Mouse (Mus musculus) cerebral cortex, adult 2 months (tissue): ENCODE results near the gene Zfyve16.

ENCODE experiments used
- WGBS: fragments of 180-500 bp; shearing (Covaris S2); methylation state at CpG from one replicate; pipeline ENCODE4 v1.1.7; 2018; 5-methylcytosine and 5-hydroxymethylcytosine counted together

Gene Zfyve16

GRCm38 (mm10) chr13:92530721-92531211 is at the start of gene Zfyve16:
TSS of gene Zfyve16 (minus strand) at chr13:92530868.
- under 1% methylated on average over 46 of the region's 46 CpGs for whole genome bisulfite sequencing

DNA sequence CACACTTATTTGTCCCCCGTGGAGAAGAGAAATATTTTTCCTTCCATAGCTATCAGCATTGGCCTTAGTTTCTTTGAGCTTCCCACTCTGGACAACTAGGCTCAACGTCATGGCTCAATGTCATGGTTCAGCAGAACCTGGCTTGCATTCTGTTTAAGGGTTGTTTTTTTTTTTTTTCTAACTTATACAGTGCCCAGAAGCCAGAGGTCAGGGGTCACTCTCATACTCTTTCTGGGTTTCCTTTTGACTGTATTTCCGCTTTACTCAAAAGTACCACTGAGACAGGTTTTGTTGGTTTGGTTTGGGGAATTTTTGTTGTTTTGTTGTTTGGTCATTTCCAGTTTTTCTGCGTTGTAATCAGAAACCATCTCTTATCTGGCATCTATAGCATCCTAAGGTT is 47.5 kb upstream of the Zfyve16 start:
- WGBS = 82% methylated on average over 4 of the region's 4 CpGs

DNA sequence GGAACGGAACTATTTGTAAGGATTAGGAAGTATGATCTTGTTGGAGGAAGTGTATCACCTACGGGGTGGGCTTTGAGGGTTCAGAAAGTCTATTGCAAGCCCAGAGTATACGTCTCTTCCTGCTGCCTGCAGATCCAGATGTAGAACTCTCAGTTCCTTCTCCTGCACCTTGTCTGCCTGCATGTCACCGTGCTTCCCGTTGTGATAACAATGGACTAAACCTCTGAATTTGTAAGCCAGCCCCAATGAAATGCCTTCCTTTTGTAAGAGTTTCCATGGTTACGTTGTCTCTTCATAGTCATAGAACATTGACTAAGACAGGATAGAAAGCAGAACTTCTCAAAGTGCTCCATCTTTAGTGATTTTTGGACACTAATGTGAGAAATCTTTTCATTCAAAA is 46.0 kb upstream of the Zfyve16 start:
- 56% methylated on average over 6 of the region's 6 CpGs for WGBS

GRCm38 (mm10) chr13:92576072-92576471 is 45.4 kb upstream of the Zfyve16 start, which contains the start of gene Spz1:
TSS of gene Spz1 (minus strand) at chr13:92576172.

GRCm38 (mm10) chr13:92559429-92559828 is 28.8 kb upstream of the Zfyve16 start:
- 61% methylated on average over 5 of the region's 5 CpGs for WGBS

DNA sequence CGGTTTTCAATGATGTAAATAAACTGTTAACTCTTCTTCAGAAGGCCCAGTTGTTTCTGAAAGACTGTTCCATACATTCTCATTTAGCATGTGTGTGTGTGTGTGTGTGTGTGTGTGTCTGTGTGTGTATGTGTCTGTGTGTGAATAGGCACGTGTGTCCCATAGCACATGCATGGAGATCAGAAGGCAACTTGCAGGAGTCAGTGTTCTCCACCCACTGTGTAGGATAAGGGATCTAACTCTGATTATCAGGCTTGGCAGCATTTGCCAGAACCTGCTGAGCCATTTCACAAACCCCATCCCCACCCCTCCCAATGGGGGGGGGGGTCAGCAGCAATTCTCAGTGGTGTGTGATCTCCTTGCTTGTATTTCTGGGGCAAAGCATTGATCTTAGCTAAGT is 26.6 kb upstream of the Zfyve16 start:
- 82% methylated on average over 2 of the region's 2 CpGs for WGBS

GRCm38 (mm10) chr13:92556458-92557126 is 25.9 kb upstream of the Zfyve16 start:
- WGBS = 73% methylated on average over 8 of the region's 8 CpGs

DNA sequence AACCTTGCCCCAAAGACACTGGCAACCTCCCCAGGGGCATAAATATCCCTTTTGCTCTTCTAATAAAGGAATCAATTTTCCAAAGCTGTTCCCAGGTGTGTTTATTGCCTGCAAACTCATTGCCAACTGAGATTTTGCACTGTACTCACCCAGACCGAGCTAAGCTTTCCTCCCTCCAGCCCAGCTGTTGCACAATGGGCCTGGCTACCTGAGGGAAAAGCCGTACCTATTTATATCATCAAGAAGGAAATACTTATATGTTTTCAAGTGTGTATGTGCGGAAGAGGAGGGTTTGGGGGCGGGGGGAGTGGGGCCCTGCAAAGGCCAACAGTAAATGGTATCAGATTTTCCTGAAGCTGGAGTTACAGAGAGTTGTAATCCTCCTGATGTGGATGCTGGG is 16.4 kb upstream of the Zfyve16 start:
- 81% methylated on average over 4 of the region's 4 CpGs for WGBS

DNA sequence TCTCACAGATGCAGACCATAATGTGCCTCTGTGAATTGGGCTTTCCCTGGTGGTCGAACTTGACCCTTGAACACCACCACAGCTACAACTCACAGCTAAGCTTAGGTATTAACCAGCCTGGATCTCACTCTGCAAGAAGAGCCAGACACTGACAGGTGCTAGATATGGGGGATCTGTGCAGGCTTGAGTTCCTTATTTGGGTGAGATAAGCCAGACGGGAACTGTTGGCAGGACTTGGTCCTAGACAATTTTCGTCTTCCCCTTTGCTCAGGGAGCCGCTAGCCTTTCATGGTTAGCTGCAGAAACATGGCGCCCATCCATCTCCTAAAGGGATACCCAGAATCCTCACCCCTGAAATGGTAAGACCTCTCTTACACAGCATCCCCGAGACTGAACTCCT is 10.3 kb upstream of the Zfyve16 start:
- 82% methylated on average over 6 of the region's 6 CpGs for WGBS

DNA sequence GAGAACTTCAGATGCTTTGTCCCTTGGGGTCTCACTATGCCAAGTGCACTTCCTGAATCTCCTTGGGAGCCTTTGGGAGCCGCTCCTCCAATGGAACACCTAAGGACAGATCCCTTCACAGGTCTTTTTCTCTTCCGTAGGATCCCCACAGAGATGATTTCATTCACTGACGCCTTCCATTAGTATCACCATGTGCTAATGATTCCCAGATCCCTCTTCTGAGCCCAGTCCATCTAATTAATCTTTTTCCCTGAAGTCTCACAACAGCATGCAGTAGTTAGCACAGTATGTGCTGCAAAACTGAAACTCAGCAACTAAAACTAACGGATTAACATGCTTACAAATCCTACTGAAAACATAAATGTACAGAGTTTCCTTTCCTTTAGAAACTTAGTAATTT is 8.5 kb upstream of the Zfyve16 start:
- WGBS = 71% methylated on average over 4 of the region's 4 CpGs

- 58% methylated on average over 2 of the region's 2 CpGs for WGBS
These were observed 3.1 kb upstream of the Zfyve16 start for GRCm38 (mm10) chr13:92533801-92534200.

DNA sequence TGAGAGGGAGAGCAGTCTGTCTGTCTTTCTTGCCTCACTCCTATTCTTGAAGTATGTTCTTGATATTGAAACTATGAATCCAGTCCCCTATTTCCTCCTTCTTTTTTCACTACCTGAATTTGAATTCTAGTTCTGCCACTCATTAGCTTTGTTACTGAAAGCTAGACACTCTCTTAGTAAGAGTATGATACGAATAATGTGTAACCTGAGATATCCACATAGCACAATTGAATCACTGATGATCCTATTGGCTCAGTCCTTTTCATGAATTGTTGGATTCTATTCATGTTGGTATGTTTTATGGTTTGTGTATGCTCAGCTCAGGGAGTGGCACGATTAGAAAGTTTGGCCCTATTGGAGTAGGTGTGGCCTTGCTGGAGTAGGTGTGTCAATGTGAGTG is 1.5 kb upstream of the Zfyve16 start:
- 68% methylated on average over 2 of the region's 2 CpGs for WGBS

- whole genome bisulfite sequencing = 3% methylated on average over 15 of the region's 15 CpGs
These were observed 569 bp upstream of the Zfyve16 start for GRCm38 (mm10) chr13:92531237-92531636.

DNA sequence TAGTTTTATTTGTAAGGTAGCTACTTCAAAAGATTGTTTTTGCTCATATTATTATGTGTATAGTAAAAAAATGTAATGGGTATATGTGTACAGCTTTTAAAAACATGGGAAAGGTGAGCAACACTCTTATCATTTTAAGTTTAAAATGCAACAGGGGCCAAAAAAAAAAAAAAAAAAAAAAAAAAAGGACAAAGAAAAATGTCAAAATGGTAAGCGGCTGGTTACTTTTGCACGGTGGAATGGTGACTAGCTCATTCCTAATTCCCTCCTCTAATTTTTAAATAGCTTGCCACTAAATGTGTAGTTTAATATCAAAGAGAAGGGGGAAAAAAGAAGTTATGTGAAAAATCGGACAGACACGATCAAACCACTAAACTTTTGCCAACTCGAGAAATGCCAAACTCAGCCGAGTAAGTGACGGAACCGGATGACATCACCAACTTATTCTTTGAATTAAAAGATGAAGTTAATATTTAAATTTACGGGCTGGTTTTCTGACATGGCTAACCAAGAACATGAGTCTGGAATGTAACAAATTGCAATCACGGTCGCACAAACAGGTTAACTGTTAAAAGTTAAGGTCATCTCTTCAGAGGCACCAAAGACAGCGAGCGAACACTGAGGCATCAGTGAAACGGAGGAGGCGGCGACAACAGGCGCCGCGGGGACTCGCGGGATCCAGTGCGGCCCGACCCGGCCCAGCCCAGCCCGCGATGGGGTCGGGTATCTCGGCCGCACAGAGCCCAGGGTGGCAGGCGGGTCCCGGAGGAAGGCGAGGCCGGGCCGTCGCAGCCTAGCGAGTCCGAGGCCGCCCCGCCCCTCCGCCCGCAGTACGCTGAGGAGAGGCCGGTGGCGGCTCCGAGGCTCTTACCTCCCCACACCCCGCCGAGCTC is 594 bp downstream of the Zfyve16 start:
- WGBS = under 1% methylated on average over 47 of the region's 47 CpGs

- 90% methylated on average over 5 of the region's 5 CpGs for WGBS
These were observed 7.4 kb downstream of the Zfyve16 start for GRCm38 (mm10) chr13:92523178-92523813.

- 87% methylated on average over 12 of the region's 12 CpGs for WGBS
These were observed 25.8 kb downstream of the Zfyve16 start for GRCm38 (mm10) chr13:92504871-92505270.

- 65% methylated on average over 1 of the region's 1 CpGs for WGBS
These were observed 38.7 kb downstream of the Zfyve16 start for GRCm38 (mm10) chr13:92491923-92492322.

DNA sequence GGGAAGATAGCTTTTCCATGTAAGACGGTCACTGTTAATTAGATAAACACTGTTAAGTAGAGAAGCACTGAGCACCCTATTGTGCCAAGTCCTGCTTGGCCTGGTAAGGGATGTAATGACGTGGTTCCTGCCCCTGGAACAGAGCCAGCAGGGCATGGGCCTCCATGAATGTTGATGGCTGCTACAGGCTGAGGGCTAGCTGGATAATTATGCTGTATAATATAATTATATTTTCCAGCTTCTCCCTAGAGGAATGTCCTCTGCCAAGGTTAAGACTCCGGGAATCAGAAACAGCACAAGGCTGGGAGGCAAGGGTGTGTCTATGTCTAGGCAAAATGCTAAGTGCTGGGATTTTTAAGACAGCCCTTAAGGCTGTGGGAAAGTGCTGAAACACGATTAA is 39.9 kb downstream of the Zfyve16 start:
- WGBS = 42% methylated on average over 4 of the region's 4 CpGs

DNA sequence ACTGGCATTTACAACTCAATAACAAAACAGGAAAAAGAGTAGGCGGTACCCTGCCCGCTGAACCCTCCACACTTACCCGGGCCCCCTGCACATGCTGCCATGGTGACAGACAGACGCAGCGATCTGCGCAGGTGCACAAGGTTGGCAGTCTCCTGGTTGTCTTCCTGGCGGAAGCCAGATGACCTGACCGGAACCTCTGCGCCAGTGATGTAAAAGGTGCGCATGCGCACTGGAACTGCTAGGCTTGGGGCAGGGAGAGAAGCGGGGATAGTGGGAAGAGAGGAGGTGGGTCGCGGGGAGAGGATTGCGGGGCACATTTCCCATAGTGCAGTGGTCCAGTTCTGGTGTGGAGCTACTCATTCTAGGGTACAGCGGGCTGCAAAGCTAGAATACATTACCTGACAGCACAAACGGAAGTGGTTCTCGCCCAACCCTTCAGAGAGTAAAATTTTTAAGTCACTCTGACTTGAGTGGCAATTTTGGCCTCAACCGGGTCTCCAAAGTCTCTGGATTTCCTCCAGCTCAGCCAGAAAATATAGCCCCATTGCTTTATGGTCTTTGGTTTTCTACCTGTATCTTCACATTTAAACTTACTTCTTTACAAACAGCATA is 46.7 kb downstream of the Zfyve16 start, which contains the start of gene Fam151b:
Fam151b (minus strand) TSS at position 164 of the 612 bp plus-strand sequence.
- WGBS = 3% methylated on average over 19 of the region's 19 CpGs

DNA sequence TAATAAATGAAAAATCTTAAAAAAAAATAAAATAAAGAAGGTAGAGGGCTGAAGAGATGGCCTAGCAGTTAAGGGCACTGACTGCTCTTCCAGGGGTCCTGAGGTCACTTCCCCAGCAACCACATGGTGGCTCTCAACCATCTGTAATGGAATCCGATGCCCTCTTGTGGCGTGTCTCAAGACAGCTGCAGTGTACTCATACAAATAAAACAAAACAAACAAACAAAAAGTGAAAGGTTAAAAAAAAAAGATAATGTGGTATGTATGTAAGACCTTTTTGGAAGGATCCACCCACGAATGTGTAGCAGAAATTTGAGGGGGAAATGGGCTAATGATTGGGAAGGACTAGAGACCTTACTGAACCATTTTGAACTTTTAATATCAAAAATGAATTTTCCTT is 47.3 kb downstream of the Zfyve16 start:
- WGBS = 5% methylated on average over 3 of the region's 3 CpGs

GRCm38 (mm10) chr13:92470151-92470550 is 60.5 kb downstream of the Zfyve16 start:
- 85% methylated on average over 2 of the region's 2 CpGs for WGBS

- WGBS = 80% methylated on average over 2 of the region's 2 CpGs
These were observed 61.3 kb downstream of the Zfyve16 start for GRCm38 (mm10) chr13:92469381-92469780.
